Mouse (Mus musculus): ENCODE data around the gene Asns.
A peak's percentile ranks its signal among the peaks of the same experiment; 100 is the strongest.
"Not testable (repeated sequence)": the region's sequence is repeated elsewhere in the genome, so short reads cannot be mapped to it uniquely, and the experiment has no call there.

Gene Asns

GRCm38 (mm10) chr6:7676194-7676901, 16.7 kb downstream of the Asns start:
- DNase-seq: no peak

- DNase-seq: no peak
Observed at GRCm38 (mm10) chr6:7672438-7673253, 20.4 kb downstream of the Asns start.

GRCm38 (mm10) chr6:7671429-7671828, 21.6 kb downstream of the Asns start:
- no peak for DNase-seq

- DNase-seq: no peak
Observed at GRCm38 (mm10) chr6:7670588-7670987, 22.5 kb downstream of the Asns start.

GRCm38 (mm10) chr6:7669721-7670120, 23.3 kb downstream of the Asns start:
- DNase-seq: no peak

- no peak for DNase-seq
Observed at GRCm38 (mm10) chr6:7668332-7668731, 24.7 kb downstream of the Asns start.

- DNase-seq: not testable (repeated sequence)
Observed at GRCm38 (mm10) chr6:7665902-7666301, 27.2 kb downstream of the Asns start.

- DNase-seq: no peak
Observed at GRCm38 (mm10) chr6:7661455-7661854, 31.6 kb downstream of the Asns start.

- DNase-seq: peak; percentile 31 to 42
Observed at GRCm38 (mm10) chr6:7660377-7661080, 32.5 kb downstream of the Asns start.

- DNase-seq: peak in 1 of 2 experiments; percentile 13
Observed at GRCm38 (mm10) chr6:7656601-7657000, 36.5 kb downstream of the Asns start.

- DNase-seq: no peak
Observed at GRCm38 (mm10) chr6:7648458-7648857, 44.6 kb downstream of the Asns start.

Measured in cerebellum, postnatal 14 days (tissue).